Mouse (Mus musculus): ENCODE results near the gene Adamts2. TPM values are rescaled to one million over a fixed set of nuclear protein-coding genes. Genes with fewer than 3 reads are reported as not detected.

Gene Adamts2
- polyA plus RNA-seq, 1 experiment from 2014 or later, result 6.5 TPM

GRCm38 (mm10) chr11:50835727-50836126, 233.8 kb downstream of the Adamts2 start:
- no peaks in the 10 kb centered on the region for H3K27me3 ChIP-seq (replicated peaks; ENCODE audit: control insufficient read depth, insufficient read depth, low read length)
- no peak for ATAC-seq
- no peak overlapping the region for H3K9ac ChIP-seq (ENCODE audit: low read depth, low read length)
- no peak overlapping the region for H3K4me2 ChIP-seq (ENCODE audit: low read depth, low read length)
- H3K9me3 ChIP-seq (ENCODE audit: control insufficient read depth, low read length), result 0 out of 2 replicates have a peak, but pooled peaks cover 7% of the 10 kb centered on the region
- 84% methylated on average over 4 of the region's 4 CpGs for WGBS
- 0 out of 2 replicates have a peak, but pooled peaks cover 6% of the 10 kb centered on the region for H3K4me1 ChIP-seq (ENCODE audit: control insufficient read depth, insufficient read depth, low read length)
- no peak overlapping the region for H3K27ac ChIP-seq (ENCODE audit: low read length)
- H3K36me3 ChIP-seq (ENCODE audit: control insufficient read depth, insufficient read depth, low read length), result 0 out of 2 replicates have a peak, but pooled peaks cover 4% of the 10 kb centered on the region
- no peak overlapping the region for H3K4me3 ChIP-seq (ENCODE audit: low read length)

- WGBS, result 16% methylated on average over 22 of the region's 22 CpGs
- ATAC-seq, result peak; percentile 97
- H3K4me1 ChIP-seq (ENCODE audit: control insufficient read depth, insufficient read depth, low read length), result peaks cover 9% of the 10 kb centered on the region; the same call in 1 of the 2 replicates
- peak within 1 kb of the TSS; percentile 80 for H3K9ac ChIP-seq (ENCODE audit: low read depth, low read length)
- no peaks in the 10 kb centered on the region for H3K9me3 ChIP-seq (ENCODE audit: control insufficient read depth, low read length)
- no peaks in the 10 kb centered on the region for H3K27me3 ChIP-seq (replicated peaks; ENCODE audit: control insufficient read depth, insufficient read depth, low read length)
- H3K27ac ChIP-seq (ENCODE audit: low read length), result peak within 1 kb of the TSS; percentile 92
- no peaks in the 10 kb centered on the region for H3K36me3 ChIP-seq (ENCODE audit: control insufficient read depth, insufficient read depth, low read length)
- peak within 1 kb of the TSS; percentile 57 for H3K4me3 ChIP-seq (ENCODE audit: low read length)
- H3K4me2 ChIP-seq (ENCODE audit: low read depth, low read length), result peak within 1 kb of the TSS; percentile 84
These were observed 239.3 kb downstream of the Adamts2 start, which contains the start of gene Zfp879 for GRCm38 (mm10) chr11:50841023-50841735. Zfp879 (minus strand) TSS chr11:50841552.

GRCm38 (mm10) chr11:50845951-50846350, 244.1 kb downstream of the Adamts2 start:
- H3K27ac ChIP-seq (ENCODE audit: low read length), result no peak overlapping the region
- peaks cover 33% of the 10 kb centered on the region for H3K27me3 ChIP-seq (replicated peaks; ENCODE audit: control insufficient read depth, insufficient read depth, low read length)
- H3K36me3 ChIP-seq (ENCODE audit: control insufficient read depth, insufficient read depth, low read length), result no peaks in the 10 kb centered on the region
- 92% methylated on average over 3 of the region's 3 CpGs for WGBS
- H3K4me3 ChIP-seq (ENCODE audit: low read length), result no peak overlapping the region
- H3K4me2 ChIP-seq (ENCODE audit: low read depth, low read length), result no peak overlapping the region
- ATAC-seq, result no peak
- H3K9ac ChIP-seq (ENCODE audit: low read depth, low read length), result no peak overlapping the region
- H3K4me1 ChIP-seq (ENCODE audit: control insufficient read depth, insufficient read depth, low read length), result peaks cover 6% of the 10 kb centered on the region
- H3K9me3 ChIP-seq (ENCODE audit: control insufficient read depth, low read length), result no peaks in the 10 kb centered on the region; the same call in 1 of the 2 replicates

GRCm38 (mm10) chr11:50847047-50847446, 245.2 kb downstream of the Adamts2 start:
- Histone ChIP-seq H3K36me3 (ENCODE audit: control insufficient read depth, insufficient read depth, low read length) (no peaks in the 10 kb centered on the region), H3K4me1 (ENCODE audit: control insufficient read depth, insufficient read depth, low read length) (peaks cover 10% of the 10 kb centered on the region), H3K4me2 (ENCODE audit: low read depth, low read length) (no peak overlapping the region), H3K9me3 (ENCODE audit: control insufficient read depth, low read length) (no peaks in the 10 kb centered on the region; the same call in 1 of the 2 replicates), H3K4me3 (ENCODE audit: low read length) (no peak overlapping the region), H3K9ac (ENCODE audit: low read depth, low read length) (no peak overlapping the region), H3K27ac (ENCODE audit: low read length) (no peak overlapping the region), H3K27me3 (replicated peaks; ENCODE audit: control insufficient read depth, insufficient read depth, low read length) (peaks cover 44% of the 10 kb centered on the region)
- ATAC-seq, result no peak
- 74% methylated on average over 5 of the region's 5 CpGs for WGBS

- no peak overlapping the region for H3K27ac ChIP-seq (ENCODE audit: low read length)
- ATAC-seq, result no peak
- H3K4me2 ChIP-seq (ENCODE audit: low read depth, low read length), result no peak overlapping the region
- H3K4me1 ChIP-seq (ENCODE audit: control insufficient read depth, insufficient read depth, low read length), result peaks cover 10% of the 10 kb centered on the region
- H3K9ac ChIP-seq (ENCODE audit: low read depth, low read length), result no peak overlapping the region
- no peaks in the 10 kb centered on the region; the same call in 1 of the 2 replicates for H3K9me3 ChIP-seq (ENCODE audit: control insufficient read depth, low read length)
- no peak overlapping the region for H3K4me3 ChIP-seq (ENCODE audit: low read length)
- peaks cover 55% of the 10 kb centered on the region for H3K27me3 ChIP-seq (replicated peaks; ENCODE audit: control insufficient read depth, insufficient read depth, low read length)
- WGBS, result 36% methylated on average over 3 of the region's 3 CpGs
- no peaks in the 10 kb centered on the region for H3K36me3 ChIP-seq (ENCODE audit: control insufficient read depth, insufficient read depth, low read length)
These were observed 246.7 kb downstream of the Adamts2 start for GRCm38 (mm10) chr11:50848520-50849137.

GRCm38 (mm10) chr11:50849310-50849709, 247.4 kb downstream of the Adamts2 start:
- peaks cover 55% of the 10 kb centered on the region for H3K27me3 ChIP-seq (replicated peaks; ENCODE audit: control insufficient read depth, insufficient read depth, low read length)
- no peaks in the 10 kb centered on the region; the same call in 1 of the 2 replicates for H3K9me3 ChIP-seq (ENCODE audit: control insufficient read depth, low read length)
- no peak overlapping the region for H3K27ac ChIP-seq (ENCODE audit: low read length)
- H3K36me3 ChIP-seq (ENCODE audit: control insufficient read depth, insufficient read depth, low read length), result no peaks in the 10 kb centered on the region
- no peak for ATAC-seq
- WGBS, result 2% methylated on average over 10 of the region's 10 CpGs
- no peak overlapping the region for H3K9ac ChIP-seq (ENCODE audit: low read depth, low read length)
- no peak overlapping the region for H3K4me2 ChIP-seq (ENCODE audit: low read depth, low read length)
- no peak overlapping the region for H3K4me3 ChIP-seq (ENCODE audit: low read length)
- peaks cover 10% of the 10 kb centered on the region for H3K4me1 ChIP-seq (ENCODE audit: control insufficient read depth, insufficient read depth, low read length)

- Histone ChIP-seq H3K9ac (ENCODE audit: low read depth, low read length) (peak within 1 kb of the TSS; percentile 11; the same call in 1 of the 2 replicates), H3K9me3 (ENCODE audit: control insufficient read depth, low read length) (no peaks in the 10 kb centered on the region; the same call in 1 of the 2 replicates), H3K27ac (ENCODE audit: low read length) (no peak within 1 kb of the TSS), H3K27me3 (replicated peaks; ENCODE audit: control insufficient read depth, insufficient read depth, low read length) (peaks cover 55% of the 10 kb centered on the region), H3K4me1 (ENCODE audit: control insufficient read depth, insufficient read depth, low read length) (peaks cover 10% of the 10 kb centered on the region), H3K4me3 (ENCODE audit: low read length) (peak within 1 kb of the TSS; percentile 48), H3K4me2 (ENCODE audit: low read depth, low read length) (peak within 1 kb of the TSS; percentile 85), H3K36me3 (ENCODE audit: control insufficient read depth, insufficient read depth, low read length) (no peaks in the 10 kb centered on the region)
- 2% methylated on average over 11 of the region's 11 CpGs for WGBS
- no peak for ATAC-seq
These were observed 248.4 kb downstream of the Adamts2 start, which contains the start of gene Grm6 for GRCm38 (mm10) chr11:50850177-50850735. Grm6 (plus strand) TSS chr11:50850685.

- peak; percentile 46; the same call in 1 of the 2 replicates for ATAC-seq
- H3K4me3 ChIP-seq (ENCODE audit: low read length), result peak overlapping the region; percentile 48
- peaks cover 55% of the 10 kb centered on the region for H3K27me3 ChIP-seq (replicated peaks; ENCODE audit: control insufficient read depth, insufficient read depth, low read length)
- no peaks in the 10 kb centered on the region; the same call in 1 of the 2 replicates for H3K9me3 ChIP-seq (ENCODE audit: control insufficient read depth, low read length)
- H3K27ac ChIP-seq (ENCODE audit: low read length), result no peak overlapping the region
- peak overlapping the region; percentile 11; the same call in 1 of the 2 replicates for H3K9ac ChIP-seq (ENCODE audit: low read depth, low read length)
- peak overlapping the region; percentile 85 for H3K4me2 ChIP-seq (ENCODE audit: low read depth, low read length)
- under 1% methylated on average over 70 of the region's 72 CpGs for WGBS
- peaks cover 10% of the 10 kb centered on the region for H3K4me1 ChIP-seq (ENCODE audit: control insufficient read depth, insufficient read depth, low read length)
- H3K36me3 ChIP-seq (ENCODE audit: control insufficient read depth, insufficient read depth, low read length), result no peaks in the 10 kb centered on the region
These were observed 249.2 kb downstream of the Adamts2 start for GRCm38 (mm10) chr11:50850989-50851601.

Measured in intestine, embryonic 16.5 days (tissue).